Mouse (Mus musculus): Measurements from ENCODE around the gene Tmem163.

The Tmem163 gene

DNA sequence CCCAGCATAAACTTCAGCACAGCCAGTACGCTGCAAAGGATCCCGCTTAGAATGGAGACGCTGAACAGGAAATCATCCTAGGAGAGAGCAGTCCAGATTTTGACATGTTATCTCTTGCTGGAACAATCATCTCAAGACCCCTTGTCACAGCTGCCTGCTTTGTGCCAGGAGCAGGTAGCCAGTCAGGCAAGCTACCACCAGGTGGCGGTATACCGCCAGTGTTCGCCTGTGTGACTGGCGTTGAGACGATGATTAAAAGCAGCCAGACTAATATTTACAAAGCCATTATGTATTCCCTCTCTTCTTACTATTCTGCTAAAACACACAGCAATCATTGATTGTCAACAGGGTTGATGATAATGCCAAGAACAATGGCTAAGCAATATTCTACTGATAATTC, 179.1 kb downstream of the Tmem163 start:
- DNase-seq (ENCODE audit: low read depth, low spot score), result no peak

DNA sequence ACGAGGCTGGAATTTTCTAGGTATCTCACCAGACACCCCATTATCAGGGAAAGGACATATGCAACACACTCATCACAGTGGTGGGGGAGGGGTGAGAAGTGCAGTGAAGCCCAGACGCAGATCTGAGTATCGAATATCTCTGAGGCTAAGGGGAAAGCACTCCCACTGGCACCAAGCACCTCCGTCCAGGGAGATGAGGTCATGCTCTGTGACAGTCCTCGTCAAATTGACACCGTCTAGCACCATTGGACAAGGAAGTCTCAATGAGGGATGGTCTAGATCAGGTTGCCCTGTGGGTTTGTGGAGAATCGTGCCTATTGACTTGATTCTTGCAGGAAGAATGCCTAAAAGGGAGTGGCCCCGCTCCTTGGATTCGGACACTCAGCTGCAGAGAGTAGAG, 180.6 kb downstream of the Tmem163 start:
- DNase-seq (ENCODE audit: low read depth, low spot score), result no peak

DNA sequence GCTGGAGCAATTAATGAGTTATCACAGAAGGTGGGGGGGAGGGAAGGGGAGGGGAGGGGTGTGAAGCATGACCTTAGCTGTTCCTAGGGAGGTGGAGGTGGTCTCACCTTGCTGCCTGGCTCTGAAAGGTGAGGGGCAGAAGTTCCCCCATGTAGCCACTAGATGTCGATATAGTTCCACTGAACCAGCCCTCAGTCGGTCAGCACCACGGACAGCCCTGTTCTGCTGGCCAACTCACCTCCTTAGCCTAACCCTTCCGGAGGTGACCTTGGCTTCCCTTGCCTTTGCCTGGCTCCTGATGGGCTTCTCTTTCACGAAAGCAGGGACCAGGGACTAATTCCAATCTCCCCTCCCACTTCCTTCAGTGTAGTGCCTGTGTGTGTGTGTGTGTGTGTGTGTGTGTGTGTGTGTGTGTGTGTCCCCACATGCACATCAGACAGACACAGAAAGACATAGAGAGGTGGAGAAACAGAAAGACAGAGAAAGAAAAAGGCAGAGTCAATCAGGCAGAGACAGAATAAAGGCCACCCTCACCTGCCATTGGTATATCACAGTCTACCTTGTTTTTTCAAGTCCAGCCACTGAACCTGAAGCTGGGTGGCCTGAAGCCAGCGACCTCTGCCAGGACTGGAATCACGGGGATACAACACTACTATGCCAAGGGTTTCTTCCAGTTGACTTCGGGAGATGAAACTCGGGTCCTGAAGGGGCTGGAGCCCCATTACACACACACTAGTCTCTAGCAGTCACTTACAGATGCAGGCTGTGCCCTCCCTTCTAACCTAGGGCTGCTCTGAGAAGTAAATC, 182.4 kb downstream of the Tmem163 start:
- peak; percentile 47 for DNase-seq (ENCODE audit: low read depth, low spot score)

GRCm38 (mm10) chr1:127487161-127487560, 192.2 kb downstream of the Tmem163 start:
- no peak for DNase-seq (ENCODE audit: low read depth, low spot score)

DNA sequence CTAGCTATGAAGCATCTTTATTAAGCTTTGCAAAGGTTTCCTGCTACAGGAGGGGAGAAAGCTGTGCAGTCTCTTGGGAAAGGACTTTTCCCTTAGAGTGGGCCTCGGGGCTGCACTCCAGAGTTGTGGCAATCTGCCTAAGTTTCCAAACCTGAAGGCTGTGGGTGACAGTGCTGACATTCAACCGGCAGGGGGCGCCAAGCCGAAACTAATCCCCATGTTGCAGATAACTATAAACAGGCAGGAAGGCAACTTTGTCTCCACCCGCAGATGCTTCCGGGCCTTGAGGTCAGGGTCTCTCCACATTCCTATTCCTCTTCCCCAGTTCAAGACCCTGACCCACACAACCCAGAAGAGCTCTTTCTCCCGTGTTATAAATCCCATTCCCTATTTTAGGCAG, 194.5 kb downstream of the Tmem163 start:
- DNase-seq (ENCODE audit: low read depth, low spot score), result no peak

GRCm38 (mm10) chr1:127484188-127484587, 195.2 kb downstream of the Tmem163 start:
- no peak for DNase-seq (ENCODE audit: low read depth, low spot score)

- DNase-seq (ENCODE audit: low read depth, low spot score), result no peak
These were observed 196.4 kb downstream of the Tmem163 start for GRCm38 (mm10) chr1:127482911-127483310.

DNA sequence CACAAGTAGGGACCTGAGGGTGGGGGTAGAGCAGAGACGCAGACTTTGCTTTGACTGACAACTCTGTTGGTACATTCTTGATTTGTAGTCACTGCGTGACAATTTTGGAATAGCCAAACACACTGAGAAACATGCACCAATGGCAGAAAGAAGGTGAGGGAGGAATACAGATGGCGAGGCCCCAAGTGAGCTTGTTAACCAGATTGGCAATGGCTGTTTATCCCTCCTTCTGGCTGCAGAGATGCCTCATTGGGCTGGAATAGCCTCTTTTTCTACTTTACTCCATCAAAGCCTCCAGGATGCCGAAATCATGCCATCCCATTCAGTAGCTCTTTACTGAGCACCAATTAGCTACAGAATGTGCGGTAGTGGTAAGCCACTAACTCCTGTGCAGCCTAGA, 203.6 kb downstream of the Tmem163 start:
- DNase-seq (ENCODE audit: low read depth, low spot score), result no peak

- DNase-seq (ENCODE audit: low read depth, low spot score), result no peak
These were observed 209.2 kb downstream of the Tmem163 start for GRCm38 (mm10) chr1:127470175-127470574.

DNA sequence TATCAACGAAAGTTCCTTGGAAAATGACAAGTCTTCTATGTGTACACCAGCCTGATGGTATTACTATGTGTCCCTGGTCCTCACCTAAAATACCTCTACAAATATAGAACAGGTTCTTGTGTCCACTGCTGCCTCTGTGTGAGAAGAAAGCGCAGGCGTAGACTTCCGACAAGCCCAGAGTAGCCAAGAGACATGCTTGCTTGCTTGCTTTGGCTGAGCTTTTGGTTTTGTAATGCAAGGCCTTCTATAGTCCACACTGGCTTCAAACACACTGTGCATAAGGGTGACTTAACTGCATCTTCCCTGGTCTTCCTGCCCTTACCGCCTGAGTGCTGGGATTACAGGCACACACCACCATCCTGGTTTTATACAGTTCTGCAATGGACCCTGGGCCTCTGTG, 212.1 kb downstream of the Tmem163 start:
- no peak for DNase-seq (ENCODE audit: low read depth, low spot score)

- DNase-seq (ENCODE audit: low read depth, low spot score), result no peak
These were observed 214.1 kb downstream of the Tmem163 start for GRCm38 (mm10) chr1:127465292-127465691.

DNA sequence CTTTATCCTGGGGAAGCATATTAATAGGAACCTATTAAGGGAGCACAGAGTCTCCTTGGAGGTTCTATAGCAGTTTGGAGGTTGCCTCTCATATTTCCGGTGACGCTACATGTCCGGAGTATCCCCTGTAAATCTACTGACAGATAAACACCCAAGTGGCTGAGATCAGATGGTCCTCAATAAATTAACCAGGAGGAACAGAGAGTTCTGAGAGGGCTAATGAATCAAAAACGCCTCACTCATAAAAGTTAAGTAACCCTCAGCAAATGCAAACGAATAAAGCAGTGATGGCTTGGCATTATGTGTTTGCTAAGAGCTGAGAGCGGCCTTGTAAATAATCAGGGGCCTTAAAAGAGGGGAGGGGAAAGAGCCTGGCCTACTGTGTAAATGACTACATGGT, 215.3 kb downstream of the Tmem163 start:
- DNase-seq (ENCODE audit: low read depth, low spot score), result no peak

GRCm38 (mm10) chr1:127461017-127461416, 218.3 kb downstream of the Tmem163 start:
- DNase-seq (ENCODE audit: low read depth, low spot score), result no peak

DNA sequence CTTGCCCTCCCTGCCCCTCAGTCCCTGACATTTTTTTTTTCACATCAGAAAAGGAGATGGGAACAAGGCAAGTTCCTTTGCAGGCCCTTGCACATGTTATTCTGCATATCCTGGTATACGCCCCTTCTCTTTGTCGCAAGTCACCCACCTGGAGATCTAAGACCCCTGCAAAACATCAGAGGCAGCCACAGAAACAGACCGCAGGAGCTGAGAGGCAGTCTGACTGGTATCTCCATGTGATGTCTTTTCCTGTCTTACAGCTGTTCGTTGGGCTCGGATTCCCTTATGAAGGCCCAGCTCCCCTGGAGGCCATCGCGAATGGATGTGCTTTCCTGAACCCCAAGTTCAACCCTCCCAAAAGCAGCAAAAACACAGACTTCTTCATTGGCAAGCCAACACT, 219.8 kb downstream of the Tmem163 start:
- DNase-seq (ENCODE audit: low read depth, low spot score), result no peak

DNA sequence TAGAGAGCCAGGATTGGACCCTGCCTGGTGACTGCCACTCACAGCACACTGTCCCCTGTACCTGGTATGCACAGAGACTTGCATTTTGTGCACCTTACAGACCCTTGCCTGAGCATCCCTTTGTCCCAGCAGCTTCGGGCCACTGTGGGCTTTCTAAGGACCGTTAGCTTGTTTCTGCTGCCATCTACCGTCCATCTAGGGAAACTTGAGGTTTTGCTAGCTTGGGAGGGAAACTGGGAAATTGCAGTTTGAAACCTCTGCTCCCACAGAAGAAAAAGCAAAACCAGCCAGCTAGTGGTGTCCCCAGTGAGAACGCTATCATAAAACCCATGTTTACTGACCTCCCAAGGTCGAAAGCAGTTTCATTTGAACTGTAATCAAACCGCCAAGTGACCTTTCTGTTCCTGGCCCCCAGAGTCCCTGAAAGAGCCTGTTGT, 220.3 kb downstream of the Tmem163 start:
- DNase-seq (ENCODE audit: low read depth, low spot score), result peak; percentile 24

GRCm38 (mm10) chr1:127453397-127453796, 226.0 kb downstream of the Tmem163 start:
- DNase-seq (ENCODE audit: low read depth, low spot score), result no peak

- DNase-seq (ENCODE audit: low read depth, low spot score), result no peak
These were observed 234.4 kb downstream of the Tmem163 start for GRCm38 (mm10) chr1:127444836-127445485.

DNA sequence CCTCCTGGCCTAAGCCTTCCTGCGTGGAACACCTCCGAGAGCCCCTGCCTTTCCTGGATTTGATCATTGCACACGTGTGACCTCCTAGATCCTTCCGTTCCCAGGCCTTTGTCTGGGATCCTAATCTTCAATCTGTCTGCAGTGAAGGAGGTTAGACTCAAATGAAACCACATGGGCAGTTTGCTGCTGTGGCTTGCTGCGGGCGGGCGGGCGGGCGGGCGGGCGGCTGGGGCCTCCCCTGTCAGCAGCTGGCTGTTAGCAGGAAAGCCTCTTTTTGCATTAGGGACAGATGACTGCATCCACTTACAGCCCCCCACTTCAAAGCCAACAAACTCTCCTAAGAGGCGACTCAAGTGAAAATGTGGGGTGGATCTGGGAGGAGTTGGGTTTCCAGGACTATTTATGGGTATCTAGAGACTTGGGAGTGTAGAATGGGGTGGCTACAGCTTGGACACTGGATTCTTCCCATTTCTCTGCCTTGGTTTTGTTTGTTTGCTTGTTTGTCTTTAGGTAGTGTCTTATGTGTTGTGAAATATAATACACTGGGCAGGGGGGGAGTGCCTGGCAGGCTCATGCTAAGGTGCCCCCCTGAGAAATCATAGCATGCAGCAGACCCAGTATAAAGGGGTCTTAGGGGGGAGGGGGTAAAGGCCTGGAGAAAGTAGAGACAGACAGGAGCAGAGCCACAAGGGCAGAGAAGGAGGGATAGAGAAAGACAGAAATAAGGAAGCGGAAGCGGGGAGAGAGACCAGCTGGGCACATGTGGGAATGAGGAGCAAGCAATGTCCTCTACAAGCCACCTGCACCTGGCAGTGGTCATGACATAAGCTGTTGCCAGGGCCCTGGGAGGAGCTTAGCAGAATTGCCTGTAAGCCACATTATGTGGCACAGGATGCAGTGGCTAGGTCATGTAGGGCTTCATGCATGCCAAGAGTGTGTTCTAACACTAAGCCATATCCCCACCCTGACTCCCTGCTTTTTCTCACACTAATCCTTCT, 236.2 kb downstream of the Tmem163 start:
- DNase-seq (ENCODE audit: low read depth, low spot score), result no peak

- DNase-seq (ENCODE audit: low read depth, low spot score), result no peak
These were observed 237.6 kb downstream of the Tmem163 start for GRCm38 (mm10) chr1:127441736-127442135.

DNA sequence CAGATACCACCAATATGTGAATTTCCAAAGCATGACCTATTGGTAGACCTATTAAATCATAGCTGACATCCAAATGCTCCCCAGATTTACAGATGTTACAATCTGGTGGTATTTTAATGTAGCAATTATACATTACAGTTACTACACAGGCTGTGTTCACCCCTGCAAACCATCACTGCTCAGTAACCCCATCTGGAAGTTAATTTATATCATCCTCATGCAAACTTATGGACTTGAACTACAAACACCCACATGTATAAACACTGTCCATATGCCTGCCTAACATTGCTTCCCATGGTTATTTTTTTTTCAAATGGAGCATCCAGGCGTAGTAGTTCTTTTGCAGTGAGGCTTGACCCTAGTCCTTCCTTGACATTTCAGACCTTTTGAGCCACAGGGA, 238.3 kb downstream of the Tmem163 start:
- DNase-seq (ENCODE audit: low read depth, low spot score), result no peak

- DNase-seq (ENCODE audit: low read depth, low spot score), result no peak
These were observed 239.9 kb downstream of the Tmem163 start for GRCm38 (mm10) chr1:127439452-127439891.

GRCm38 (mm10) chr1:127437091-127437490, 242.3 kb downstream of the Tmem163 start:
- DNase-seq (ENCODE audit: low read depth, low spot score), result no peak

Measured in WW6 (cell line).